Mouse (Mus musculus) left cerebral cortex, adult 2 months (tissue): ENCODE results near the gene Nptn. TPM values are rescaled to one million over a fixed set of nuclear protein-coding genes. Genes with fewer than 3 reads are reported as not detected.
A peak's percentile ranks its signal among the peaks of the same experiment; 100 is the strongest.
"Not testable (repeated sequence)": the region's sequence is repeated elsewhere in the genome, so short reads cannot be mapped to it uniquely, and the experiment has no call there.

Experiments used
- DNase-seq, 2 experiments: peaks; one replicate each; pipeline ENCODE4 v3.0.0; 2021 to 2022; ENCODE audit warnings: low spot score in 2 of 2, mixed read lengths in 1 of 2; ENCODE audit errors: extremely low spot score in 1 of 2
- H3K27ac ChIP-seq: fragments of 200-600 bp; 2 replicates; pipeline ENCODE4 v1.8.1; 2022
- H3K4me3 ChIP-seq: fragments of 200-600 bp; 2 replicates; pipeline ENCODE4 v1.8.1; 2022
- CTCF ChIP-seq: fragments of 200-600 bp; IDR thresholded peaks from 2 replicates; pipeline ENCODE4 v1.8.1; 2022; ENCODE audit warnings: antibody characterized with exemption, mild to moderate bottlenecking, moderate library complexity
- intact Hi-C: fragments of 180-260 bp; cut with DNase I; formaldehyde crosslinking; loops from one replicate; pipeline ENCODE4 v1.15.1; 2025
- total RNA-seq, 2 experiments: library from RNA; stranded (reverse); gene quantifications; 2 replicates each; pipeline ENCODE4 v1.2.3; 2021

Nptn gene
- total RNA-seq, 2 experiments from 2014 or later = 951 to 958 TPM

DNA sequence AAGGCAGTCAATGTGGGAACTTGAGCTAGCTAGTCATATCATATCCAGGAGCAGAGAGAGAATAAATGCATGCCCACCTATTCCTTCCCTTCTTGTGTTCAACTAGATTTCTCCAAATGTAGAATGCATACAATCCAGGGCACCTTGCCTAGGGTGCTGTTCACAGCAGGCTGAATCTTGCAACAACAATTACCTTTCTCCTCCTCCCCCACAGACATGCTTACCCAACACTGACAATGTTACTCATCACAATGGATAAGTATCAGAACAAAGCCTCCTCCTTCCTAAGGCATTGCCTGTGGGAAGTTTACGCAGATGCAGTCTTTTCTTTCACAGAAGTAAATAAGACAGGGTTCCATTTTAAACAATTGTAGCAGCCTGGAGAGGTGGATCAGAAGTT, 11.0 kb upstream of the Nptn start:
- intact Hi-C loops = no loop called here
- H3K4me3 ChIP-seq = no peak overlapping the region
- TF ChIP-seq CTCF = no peak
- no peak for DNase-seq
- H3K27ac ChIP-seq = no peak overlapping the region

- peak; percentile 81 to 88 for DNase-seq
- H3K4me3 ChIP-seq = no peak overlapping the region
- no peak overlapping the region for H3K27ac ChIP-seq
- intact Hi-C loops = loop anchor here (1.0 to 5.0 kb wide), 3 partner anchors 37 to 294 kb away; no protein-coding TSS in a partner anchor
- TF ChIP-seq CTCF = peak; percentile 99
Observed at GRCm38 (mm10) chr9:58578669-58579068, 3.4 kb upstream of the Nptn start.

GRCm38 (mm10) chr9:58580453-58581195, 1.4 kb upstream of the Nptn start:
- peak; percentile 5; the same call in 1 of the 2 replicates for TF ChIP-seq CTCF
- H3K27ac ChIP-seq, H3K4me3 ChIP-seq, DNase-seq, intact Hi-C loops: not testable (repeated sequence)

- intact Hi-C loops = no loop called here
- TF ChIP-seq CTCF = no peak; the same call in 1 of the 2 replicates
- Histone ChIP-seq H3K4me3 (peak overlapping the region; percentile 48), H3K27ac (peak overlapping the region; percentile 89)
- no peak for DNase-seq
Observed at GRCm38 (mm10) chr9:58581283-58581930, 633 bp upstream of the Nptn start.

- Histone ChIP-seq H3K27ac (peak overlapping the region; percentile 99), H3K4me3 (peak overlapping the region; percentile 95)
- intact Hi-C loops = loop anchor here (2.0 kb wide), 1 partner anchor 28 kb away; the partner anchor contains the start of gene Cd276
- peak; percentile 62 to 65 for DNase-seq
- TF ChIP-seq CTCF = no peak
Observed at GRCm38 (mm10) chr9:58582581-58583266, 684 bp downstream of the Nptn start.

DNA sequence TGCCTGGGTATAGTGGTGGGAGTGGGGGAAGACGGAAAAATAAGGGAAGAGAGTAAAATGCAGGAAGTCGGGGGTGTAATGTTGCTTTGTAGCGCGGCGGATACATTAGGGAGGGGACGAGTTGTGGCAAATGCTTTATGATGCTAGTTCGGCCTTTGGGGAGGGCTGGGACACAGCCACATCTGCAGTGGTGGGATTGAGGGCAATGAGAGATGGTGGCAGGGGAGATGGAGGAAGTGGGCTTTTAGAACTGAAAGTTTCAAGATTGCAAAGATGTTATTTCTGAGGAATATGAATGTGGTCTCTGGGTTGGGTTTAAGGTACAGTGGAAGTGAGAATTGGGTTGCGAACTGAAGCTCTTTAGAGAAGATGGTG, 1.2 kb downstream of the Nptn start:
- Histone ChIP-seq H3K27ac (peak overlapping the region; percentile 99), H3K4me3 (peak overlapping the region; percentile 95)
- intact Hi-C loops = loop anchor here (2.0 kb wide), 1 partner anchor 28 kb away; the partner anchor contains the start of gene Cd276
- no peak for TF ChIP-seq CTCF
- no peak for DNase-seq

- intact Hi-C loops = no loop called here
- TF ChIP-seq CTCF = no peak
- H3K27ac ChIP-seq = no peak overlapping the region
- peak overlapping the region; percentile 95 for H3K4me3 ChIP-seq
- DNase-seq = no peak
Observed at GRCm38 (mm10) chr9:58584323-58584722, 2.3 kb downstream of the Nptn start.

- Histone ChIP-seq H3K4me3 (no peak overlapping the region), H3K27ac (no peak overlapping the region)
- DNase-seq = no peak
- TF ChIP-seq CTCF = no peak
- intact Hi-C loops = no loop called here
Observed at GRCm38 (mm10) chr9:58588657-58589056, 6.6 kb downstream of the Nptn start.

- DNase-seq = no peak
- peak; percentile 42 for TF ChIP-seq CTCF
- no peak overlapping the region for H3K27ac ChIP-seq
- H3K4me3 ChIP-seq = no peak overlapping the region
- intact Hi-C loops = no loop called here
Observed at GRCm38 (mm10) chr9:58595313-58595712, 13.3 kb downstream of the Nptn start.

DNA sequence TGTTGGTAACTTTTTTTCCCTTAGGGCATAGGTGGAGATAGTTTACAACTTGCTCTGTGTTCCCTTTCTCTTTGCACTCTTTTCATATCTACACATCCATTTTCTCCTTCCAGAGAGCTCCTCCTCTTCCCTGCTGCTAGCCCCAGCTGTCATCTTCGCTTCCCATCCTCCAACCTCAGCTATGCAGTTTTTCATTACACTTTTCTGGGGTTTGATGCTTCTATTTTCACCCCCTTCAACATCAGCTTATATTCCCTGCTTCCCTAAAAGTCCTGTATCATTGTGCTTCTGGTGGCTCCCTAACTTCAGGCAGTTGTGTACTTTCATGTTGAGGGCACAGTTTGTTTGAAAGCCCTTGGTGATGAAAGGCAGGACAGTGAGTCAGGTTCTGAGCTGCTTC, 31.8 kb downstream of the Nptn start:
- Histone ChIP-seq H3K4me3 (no peak overlapping the region), H3K27ac (no peak overlapping the region)
- TF ChIP-seq CTCF = no peak
- no peak for DNase-seq
- intact Hi-C loops = no loop called here

DNA sequence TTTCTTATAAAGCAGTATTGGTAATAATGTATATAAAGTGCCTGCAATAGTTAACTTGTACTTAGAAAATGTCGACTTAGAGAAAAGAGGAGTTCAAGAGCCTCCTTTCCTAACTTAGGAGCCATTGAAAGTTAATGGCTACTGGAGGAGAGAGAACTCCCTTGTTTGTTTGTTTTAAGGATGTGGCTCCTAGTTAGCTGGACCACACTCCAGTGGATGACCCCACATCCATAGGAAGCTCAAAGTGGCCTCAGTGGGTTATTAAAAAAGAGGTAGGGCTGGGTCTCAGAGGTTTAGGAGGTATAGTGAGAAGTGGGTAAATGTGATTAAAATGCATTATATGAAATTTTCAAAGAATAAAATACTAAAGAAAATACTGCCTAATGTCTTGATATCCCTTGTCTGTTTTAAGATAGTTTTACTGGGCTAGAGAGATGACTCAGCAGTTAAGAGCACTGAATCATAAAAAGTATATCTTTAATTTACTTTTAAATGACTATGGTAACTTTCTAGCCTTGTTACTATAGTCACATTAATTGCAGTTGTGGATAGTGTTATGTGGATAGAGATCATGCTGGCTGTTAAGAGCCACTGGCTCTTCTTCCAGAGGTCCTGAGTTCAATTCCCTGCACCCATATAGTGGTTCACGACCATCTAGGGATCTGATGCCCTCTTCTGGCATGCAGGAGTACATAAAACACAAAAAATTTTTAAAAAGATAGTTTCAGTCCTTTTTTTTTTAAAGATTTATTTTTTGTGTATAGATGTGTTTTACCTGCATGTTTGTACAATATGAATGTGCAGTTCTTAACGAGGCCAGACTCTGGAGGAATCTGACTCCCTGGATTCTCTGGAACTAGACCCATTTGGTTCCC, 33.3 kb downstream of the Nptn start:
- intact Hi-C loops = no loop called here
- no peak overlapping the region for H3K27ac ChIP-seq
- DNase-seq = no peak
- peak; percentile 31 for TF ChIP-seq CTCF
- no peak overlapping the region for H3K4me3 ChIP-seq
